Mouse (Mus musculus) c-Kit-positive CD71-positive TER-119-positive erythroid progenitor cells, embryonic 14.5 days (primary cell): ENCODE data around the gene Slc17a5.

Experiments
- DNase-seq: peaks from one replicate; pipeline ENCODE4 v3.0.0-alpha.2; 2013; ENCODE audit warnings: low spot score

The Slc17a5 gene

DNA sequence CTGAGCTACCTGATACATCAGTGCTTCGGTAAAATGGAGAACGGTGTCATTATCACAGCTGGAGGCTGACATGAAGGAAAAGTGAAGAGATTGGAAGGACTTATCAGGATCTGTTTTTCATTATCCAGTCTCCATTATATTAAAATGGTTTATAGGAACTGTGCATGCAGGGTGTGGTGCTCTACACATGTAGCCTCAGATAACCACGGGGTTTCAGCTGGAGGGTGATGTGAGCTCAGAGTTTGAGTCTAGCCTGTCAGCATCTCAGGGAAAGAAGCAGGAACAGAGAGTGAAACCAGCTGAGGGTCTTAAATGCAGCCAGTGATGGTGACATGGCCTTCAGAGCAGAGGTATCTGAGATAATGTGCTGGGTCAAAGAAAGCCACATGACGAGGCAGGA lies 28.4 kb downstream of the Slc17a5 start:
- DNase-seq: peak; percentile 26

GRCm38 (mm10) chr9:78558586-78559214 lies 29.1 kb downstream of the Slc17a5 start:
- DNase-seq: peak; percentile 18

GRCm38 (mm10) chr9:78557041-78557440 lies 30.8 kb downstream of the Slc17a5 start:
- no peak for DNase-seq

- peak; percentile 65 for DNase-seq
Measured at GRCm38 (mm10) chr9:78552984-78553383, 34.9 kb downstream of the Slc17a5 start.

- DNase-seq: no peak
Measured at GRCm38 (mm10) chr9:78551761-78552160, 36.1 kb downstream of the Slc17a5 start.

DNA sequence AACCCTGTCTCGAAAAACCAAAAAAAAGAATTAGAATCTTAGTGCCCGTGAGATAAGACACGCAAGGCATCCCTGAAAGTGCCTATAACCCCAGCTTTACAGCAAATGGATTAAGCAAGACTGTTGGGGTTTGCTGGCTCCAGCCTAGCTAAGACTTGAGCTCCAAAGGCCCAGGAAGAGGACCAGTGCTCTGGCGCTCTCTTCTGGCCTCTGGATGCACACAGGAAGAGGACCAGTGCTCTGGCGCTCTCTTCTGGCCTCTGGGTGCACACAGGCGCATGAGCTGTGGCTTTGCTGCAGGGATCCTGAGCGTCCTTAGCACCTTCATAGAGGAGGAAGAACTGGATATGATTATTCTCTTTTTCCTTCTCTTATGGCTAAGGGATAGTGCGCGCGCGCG lies 40.1 kb downstream of the Slc17a5 start:
- no peak for DNase-seq

GRCm38 (mm10) chr9:78546944-78547343 lies 40.9 kb downstream of the Slc17a5 start:
- DNase-seq: no peak

DNA sequence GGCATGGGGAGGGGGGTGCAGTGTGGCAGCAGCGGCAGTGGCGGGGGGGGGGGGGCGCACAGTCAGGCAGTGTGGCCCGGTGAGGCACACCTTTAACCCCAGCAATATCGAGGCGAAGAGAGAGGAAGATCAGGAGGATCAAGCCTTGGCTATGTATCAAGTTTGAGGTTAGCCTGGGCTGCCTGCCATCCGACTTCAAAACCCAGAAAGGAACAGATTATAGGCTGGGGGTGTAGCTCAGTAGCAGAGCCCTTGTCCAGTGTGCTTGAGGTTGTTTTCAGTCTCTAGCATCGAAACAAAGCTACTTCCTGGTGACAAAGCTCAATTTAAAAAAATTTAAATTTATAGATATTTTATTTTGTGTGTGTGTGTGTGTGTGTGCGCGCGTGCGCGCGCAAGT lies 46.1 kb downstream of the Slc17a5 start:
- no peak for DNase-seq

DNA sequence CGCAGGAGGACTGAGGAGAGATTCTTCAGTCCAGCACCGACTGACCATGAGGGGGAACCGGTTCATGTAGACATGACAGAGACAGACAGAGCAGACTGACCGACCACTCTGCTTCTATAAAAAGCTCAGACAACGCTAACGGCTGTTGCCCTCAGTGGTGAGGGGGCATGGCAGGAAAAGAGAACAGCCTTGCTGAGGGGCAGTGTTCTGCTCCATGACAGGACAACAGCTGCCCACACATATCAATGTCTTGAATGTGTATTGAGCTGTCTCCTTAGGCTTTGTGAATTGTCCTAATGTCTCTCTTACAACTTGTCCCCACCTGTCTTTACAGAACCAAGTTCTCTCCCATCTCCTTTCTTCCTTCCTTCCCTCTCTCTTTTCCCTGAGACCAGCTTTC lies 49.4 kb downstream of the Slc17a5 start:
- no peak for DNase-seq

GRCm38 (mm10) chr9:78537154-78537873 lies 50.5 kb downstream of the Slc17a5 start:
- DNase-seq: no peak

DNA sequence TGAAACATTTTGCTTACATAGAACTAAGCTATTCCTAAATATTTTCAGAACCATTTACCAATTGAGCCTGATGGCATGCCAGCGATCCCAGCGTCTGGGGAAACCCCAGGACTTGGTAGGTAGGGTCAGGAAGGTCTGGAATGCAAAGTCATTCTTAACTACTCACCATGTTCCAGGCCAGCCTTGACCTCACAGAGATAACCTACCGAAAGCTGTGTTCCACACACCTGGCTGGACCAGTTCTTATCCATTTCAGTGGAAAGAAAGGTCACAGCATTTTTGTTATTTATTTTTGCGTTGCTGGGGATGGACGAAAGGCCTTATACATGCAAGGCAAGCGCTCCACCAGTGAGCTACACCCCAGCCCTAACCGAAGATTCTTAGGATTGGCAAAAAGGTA lies 53.2 kb downstream of the Slc17a5 start:
- no peak for DNase-seq

GRCm38 (mm10) chr9:78533296-78533935 lies 54.4 kb downstream of the Slc17a5 start:
- DNase-seq: no peak

DNA sequence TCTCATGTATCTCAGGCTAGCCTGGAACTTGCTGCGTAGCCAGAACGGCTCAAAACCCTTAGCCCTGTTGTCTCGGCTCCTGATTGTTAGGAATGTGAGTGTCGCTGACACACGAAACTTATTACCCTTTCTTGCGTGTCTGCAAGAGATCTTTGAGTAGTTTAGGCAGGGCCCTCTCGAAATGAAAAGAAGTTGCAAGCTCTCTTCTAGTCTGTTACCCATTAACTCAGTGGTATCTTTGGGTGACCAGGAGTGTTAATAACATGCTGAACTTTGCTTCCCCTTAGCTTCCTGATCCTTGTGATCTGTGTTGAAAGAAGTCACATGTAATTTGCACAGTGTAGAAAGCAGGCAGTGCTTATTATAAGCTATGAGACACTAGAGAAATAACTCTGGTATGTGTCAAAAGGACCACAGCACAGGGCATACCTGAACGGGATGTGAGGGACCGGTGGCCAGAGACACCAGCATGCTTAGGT lies 55.5 kb downstream of the Slc17a5 start:
- no peak for DNase-seq

DNA sequence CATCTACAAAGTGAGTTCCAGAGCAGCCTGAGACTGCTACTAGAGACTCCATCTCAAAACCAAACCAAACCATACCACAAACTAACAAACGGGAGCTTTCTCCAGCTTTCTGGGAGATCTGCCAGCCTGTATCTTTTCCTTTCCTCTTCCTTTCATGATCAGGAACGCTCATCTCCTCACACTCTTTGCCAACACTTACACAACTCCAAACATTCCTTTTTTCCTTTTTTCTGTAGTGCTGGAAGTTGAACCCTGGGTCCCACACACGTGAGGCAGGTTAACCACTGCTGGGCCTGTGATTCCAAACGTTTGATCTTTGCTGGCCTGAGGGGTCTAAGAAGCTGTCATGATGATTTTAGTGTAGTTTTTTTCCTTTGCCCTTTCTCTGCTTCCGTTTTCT lies 56.0 kb downstream of the Slc17a5 start:
- no peak for DNase-seq

- DNase-seq: peak; percentile 79
Measured at GRCm38 (mm10) chr9:78527767-78528381, 60.0 kb downstream of the Slc17a5 start.

DNA sequence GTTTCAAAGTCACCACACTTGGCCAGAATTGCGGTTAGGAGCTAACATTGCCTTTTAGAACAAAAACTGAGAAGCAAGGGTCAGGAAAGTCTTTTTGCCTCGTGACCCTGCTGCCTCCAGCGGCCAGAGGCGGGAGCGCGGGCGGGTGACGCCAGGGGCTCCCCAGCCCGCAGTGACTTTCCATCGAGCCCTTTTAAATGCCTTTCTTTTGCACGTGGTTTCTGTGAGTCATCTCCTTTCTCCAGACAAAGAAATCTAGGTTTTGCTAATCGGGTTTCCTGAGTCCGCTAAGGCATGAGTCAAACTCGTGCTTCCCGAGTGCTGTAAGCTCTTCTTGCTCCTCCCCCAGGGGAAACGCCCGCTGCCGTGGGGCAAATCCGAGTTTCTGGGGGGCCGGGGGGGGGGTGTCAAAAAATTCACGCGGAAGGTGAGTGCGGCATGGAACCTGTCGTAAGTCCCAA lies 60.5 kb downstream of the Slc17a5 start:
- peak; percentile 69 for DNase-seq

DNA sequence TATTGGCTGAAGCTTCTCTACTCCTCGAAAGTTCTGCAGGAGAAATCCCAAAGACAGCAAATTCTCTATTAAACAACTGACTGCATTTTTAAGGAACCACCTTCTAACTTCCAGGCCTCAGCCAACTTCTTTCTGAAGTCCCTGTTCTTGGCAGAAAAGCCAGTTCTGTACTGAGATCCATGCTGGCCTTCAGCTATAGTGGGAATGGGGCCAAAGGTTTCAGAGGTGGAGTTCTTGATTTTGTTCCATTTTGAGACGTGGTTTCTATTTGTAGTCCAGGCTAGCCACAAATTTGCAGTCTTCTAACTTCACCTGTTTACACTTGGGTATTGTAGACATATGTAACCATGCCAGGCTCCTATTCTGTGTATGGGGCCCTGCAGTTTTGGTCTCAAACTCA lies 61.6 kb downstream of the Slc17a5 start:
- DNase-seq: no peak

GRCm38 (mm10) chr9:78525451-78526135 lies 62.2 kb downstream of the Slc17a5 start:
- no peak for DNase-seq

GRCm38 (mm10) chr9:78521689-78522088 lies 66.2 kb downstream of the Slc17a5 start:
- no peak for DNase-seq

DNA sequence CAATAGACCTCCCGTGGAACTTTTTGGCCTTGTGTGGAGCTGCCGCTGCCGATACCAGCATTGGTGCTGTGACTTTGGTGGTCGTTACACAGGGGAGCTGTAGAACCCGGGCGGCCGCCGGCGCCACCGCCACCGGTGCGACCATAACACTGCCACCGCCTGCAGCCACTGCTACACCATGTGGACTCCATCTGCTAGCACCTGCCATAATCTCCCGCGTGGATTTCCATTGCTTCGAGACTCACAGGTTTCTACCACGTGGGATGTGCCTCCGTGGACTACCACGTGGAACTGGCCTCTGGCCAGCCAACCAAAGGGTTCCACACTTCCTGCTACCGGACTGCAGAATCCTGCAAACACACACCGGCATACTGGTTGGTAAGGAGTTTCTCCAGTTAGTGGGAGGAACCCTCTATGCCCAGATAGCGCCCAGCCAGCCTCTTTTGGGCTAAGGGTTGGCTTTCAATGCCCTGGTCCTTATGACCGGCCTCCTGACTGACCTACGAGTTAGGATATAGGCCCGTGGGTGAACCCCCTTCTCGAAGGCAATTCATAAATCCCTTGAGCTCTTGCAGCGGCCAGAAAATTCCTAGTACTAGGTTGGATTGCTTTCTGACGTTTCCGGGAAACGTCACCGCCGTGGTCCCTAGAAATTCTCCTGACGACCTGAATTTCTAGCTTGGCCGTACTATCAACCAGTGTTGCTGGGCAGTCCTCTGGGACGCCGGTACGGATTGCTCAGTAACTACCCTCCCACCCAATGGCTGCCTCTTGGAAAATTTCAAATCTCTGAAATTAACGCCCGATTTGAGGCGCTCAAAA lies 66.8 kb downstream of the Slc17a5 start:
- no peak for DNase-seq

- DNase-seq: no peak
Measured at GRCm38 (mm10) chr9:78520127-78520779, 67.6 kb downstream of the Slc17a5 start.
